Mouse (Mus musculus): ENCODE measurements around the gene Pros1. TPM values are rescaled to one million over a fixed set of nuclear protein-coding genes. Genes with fewer than 3 reads are reported as not detected.

Pros1 gene
- polyA plus RNA-seq, 2 experiments, result 4.7 to 11.7 TPM

DNA sequence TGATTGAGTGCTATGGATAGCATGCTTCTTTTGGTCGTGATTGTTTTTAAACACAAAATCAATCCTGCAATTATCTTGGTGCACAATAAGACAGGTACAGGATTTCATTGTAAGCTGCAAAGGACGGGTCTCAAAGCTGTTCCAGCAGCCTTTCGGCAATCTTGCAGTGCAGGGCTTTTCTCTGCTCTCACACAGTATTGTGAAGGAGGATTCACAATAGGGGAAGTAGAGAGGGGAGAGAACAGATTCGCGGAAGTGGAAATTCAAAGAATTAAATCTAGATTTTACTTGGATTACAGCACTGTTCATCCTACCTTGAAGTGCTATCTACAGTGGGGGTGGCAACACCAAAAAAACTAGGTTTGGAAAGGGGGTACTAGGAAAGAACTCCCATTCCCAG, 40.3 kb upstream of the Pros1 start:
- WGBS (ENCODE audit: insufficient replicate concordance), result 65% methylated on average over 5 of the region's 5 CpGs
- no peak for TF ChIP-seq EP300 (IDR thresholded peaks at IDR 0.05; ENCODE audit: low read depth)
- TF ChIP-seq CTCF (IDR thresholded peaks at IDR 0.05; ENCODE audit: low read depth), result no peak
- ATAC-seq (ENCODE audit: insufficient read depth) (no peak), DNase-seq (ENCODE audit: low read depth in 3 of 3, low spot score in 3 of 3) (no peak)
- Histone ChIP-seq H3K4me1 (replicated peaks; ENCODE audit: control insufficient read depth in 2 of 2, insufficient read depth in 2 of 2, low read length in 1 of 2) (0 out of 4 replicates have a peak, but pooled peaks cover 0 to 2% of the 10 kb centered on the region in 2 experiments), H3K4me3 (ENCODE audit: insufficient read depth in 1 of 2, low read depth in 2 of 2, low read length in 2 of 2) (no peak overlapping the region), H3K4me2 (ENCODE audit: low read depth) (no peak overlapping the region), H3K36me3 (replicated peaks; ENCODE audit: control insufficient read depth, insufficient read depth, low read depth) (no peaks in the 10 kb centered on the region), H3K27ac (no peak overlapping the region), H3K9ac (replicated peaks) (no peak overlapping the region), H3K27me3 (ENCODE audit: control insufficient read depth, insufficient read depth, low read length) (no peaks in the 10 kb centered on the region), H3K9me3 (ENCODE audit: control insufficient read depth, low read length) (no peaks in the 10 kb centered on the region)

DNA sequence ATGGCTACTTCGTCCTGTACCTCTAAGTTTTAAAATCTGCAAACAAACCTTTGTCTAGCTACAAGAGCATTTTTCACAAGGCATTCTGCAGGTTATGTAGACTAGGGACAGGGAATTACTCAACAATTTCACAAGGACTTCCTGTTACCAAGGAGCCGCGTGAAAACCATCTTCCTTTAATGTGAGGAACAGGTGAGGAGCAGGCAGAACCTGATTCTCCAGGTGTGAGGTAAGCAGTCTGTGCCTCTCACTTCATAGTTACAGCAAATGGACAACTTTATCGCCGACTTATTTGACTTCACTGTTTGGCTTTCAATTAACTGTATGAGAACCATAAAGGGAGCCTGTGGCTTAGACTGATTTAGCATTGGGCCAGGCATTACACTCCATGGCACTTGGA, 39.6 kb upstream of the Pros1 start, which contains the start of gene Stx19:
Gene Stx19 (plus strand): TSS at position 186 of the 400 bp plus-strand sequence.
- 61% methylated on average over 5 of the region's 5 CpGs for WGBS (ENCODE audit: insufficient replicate concordance)
- ATAC-seq (ENCODE audit: insufficient read depth) (no peak), DNase-seq (ENCODE audit: low read depth in 3 of 3, low spot score in 3 of 3) (no peak)
- H3K4me1 ChIP-seq (replicated peaks; ENCODE audit: control insufficient read depth in 2 of 2, insufficient read depth in 2 of 2, low read length in 1 of 2), result 0 out of 4 replicates have a peak, but pooled peaks cover 0 to 2% of the 10 kb centered on the region in 2 experiments
- no peaks in the 10 kb centered on the region for H3K9me3 ChIP-seq (ENCODE audit: control insufficient read depth, low read length)
- H3K4me2 ChIP-seq (ENCODE audit: low read depth), result no peak within 1 kb of the TSS
- no peak within 1 kb of the TSS for H3K4me3 ChIP-seq (ENCODE audit: insufficient read depth in 1 of 2, low read depth in 2 of 2, low read length in 2 of 2)
- no peaks in the 10 kb centered on the region for H3K27me3 ChIP-seq (ENCODE audit: control insufficient read depth, insufficient read depth, low read length)
- TF ChIP-seq EP300 (IDR thresholded peaks at IDR 0.05; ENCODE audit: low read depth) (no peak), CTCF (IDR thresholded peaks at IDR 0.05; ENCODE audit: low read depth) (no peak)
- H3K9ac ChIP-seq (replicated peaks), result no peak within 1 kb of the TSS
- H3K36me3 ChIP-seq (replicated peaks; ENCODE audit: control insufficient read depth, insufficient read depth, low read depth), result no peaks in the 10 kb centered on the region
- no peak within 1 kb of the TSS for H3K27ac ChIP-seq

- H3K4me1 ChIP-seq (replicated peaks; ENCODE audit: control insufficient read depth in 2 of 2, insufficient read depth in 2 of 2, low read length in 1 of 2), result no peaks in the 10 kb centered on the region
- H3K4me2 ChIP-seq (ENCODE audit: low read depth), result no peak overlapping the region
- no peak overlapping the region for H3K27ac ChIP-seq
- 85% methylated on average over 6 of the region's 6 CpGs for WGBS (ENCODE audit: insufficient replicate concordance)
- no peaks in the 10 kb centered on the region for H3K36me3 ChIP-seq (replicated peaks; ENCODE audit: control insufficient read depth, insufficient read depth, low read depth)
- ATAC-seq (ENCODE audit: insufficient read depth), result no peak
- H3K9me3 ChIP-seq (ENCODE audit: control insufficient read depth, low read length), result no peaks in the 10 kb centered on the region
- H3K4me3 ChIP-seq (ENCODE audit: insufficient read depth in 1 of 2, low read depth in 2 of 2, low read length in 2 of 2), result no peak overlapping the region
- DNase-seq (ENCODE audit: low read depth in 3 of 3, low spot score in 3 of 3), result no peak
- TF ChIP-seq EP300 (IDR thresholded peaks at IDR 0.05; ENCODE audit: low read depth) (no peak), CTCF (IDR thresholded peaks at IDR 0.05; ENCODE audit: low read depth) (no peak)
- H3K27me3 ChIP-seq (ENCODE audit: control insufficient read depth, insufficient read depth, low read length), result no peaks in the 10 kb centered on the region
- H3K9ac ChIP-seq (replicated peaks), result no peak overlapping the region
Observed at GRCm38 (mm10) chr16:62822472-62822871, 31.6 kb upstream of the Pros1 start.

- WGBS (ENCODE audit: insufficient replicate concordance), result 58% methylated on average over 12 of the region's 12 CpGs
- H3K9ac ChIP-seq (replicated peaks), result no peak overlapping the region
- peak in 2 of 3 experiments; percentile 23 to 35 for DNase-seq (ENCODE audit: low read depth in 3 of 3, low spot score in 3 of 3)
Observed at GRCm38 (mm10) chr16:62826156-62827001, 27.7 kb upstream of the Pros1 start.

GRCm38 (mm10) chr16:62832027-62832426, 22.1 kb upstream of the Pros1 start:
- TF ChIP-seq EP300 (IDR thresholded peaks at IDR 0.05; ENCODE audit: low read depth) (no peak), CTCF (IDR thresholded peaks at IDR 0.05; ENCODE audit: low read depth) (no peak)
- H3K27ac ChIP-seq, result no peak overlapping the region
- no peaks in the 10 kb centered on the region for H3K27me3 ChIP-seq (ENCODE audit: control insufficient read depth, insufficient read depth, low read length)
- H3K4me2 ChIP-seq (ENCODE audit: low read depth), result no peak overlapping the region
- peaks cover 12 to 16% of the 10 kb centered on the region in 2 experiments for H3K4me1 ChIP-seq (replicated peaks; ENCODE audit: control insufficient read depth in 2 of 2, insufficient read depth in 2 of 2, low read length in 1 of 2)
- no peaks in the 10 kb centered on the region for H3K9me3 ChIP-seq (ENCODE audit: control insufficient read depth, low read length)
- H3K36me3 ChIP-seq (replicated peaks; ENCODE audit: control insufficient read depth, insufficient read depth, low read depth), result no peaks in the 10 kb centered on the region
- no peak overlapping the region for H3K4me3 ChIP-seq (ENCODE audit: insufficient read depth in 1 of 2, low read depth in 2 of 2, low read length in 2 of 2)
- 62% methylated on average over 2 of the region's 2 CpGs for WGBS (ENCODE audit: insufficient replicate concordance)
- H3K9ac ChIP-seq (replicated peaks), result no peak overlapping the region
- ATAC-seq (ENCODE audit: insufficient read depth), result no peak
- DNase-seq (ENCODE audit: low read depth in 3 of 3, low spot score in 3 of 3), result no peak

More at GRCm38 (mm10) chr16:62826156-62827001, 27.7 kb upstream of the Pros1 start:
- no peak for ATAC-seq (ENCODE audit: insufficient read depth)
- no peaks in the 10 kb centered on the region for H3K9me3 ChIP-seq (ENCODE audit: control insufficient read depth, low read length)
- H3K4me1 ChIP-seq (replicated peaks; ENCODE audit: control insufficient read depth in 2 of 2, insufficient read depth in 2 of 2, low read length in 1 of 2), result no peaks in the 10 kb centered on the region
- no peak overlapping the region for H3K4me3 ChIP-seq (ENCODE audit: insufficient read depth in 1 of 2, low read depth in 2 of 2, low read length in 2 of 2)
- H3K4me2 ChIP-seq (ENCODE audit: low read depth), result no peak overlapping the region
- H3K27me3 ChIP-seq (ENCODE audit: control insufficient read depth, insufficient read depth, low read length), result no peaks in the 10 kb centered on the region
- H3K27ac ChIP-seq, result no peak overlapping the region
- no peaks in the 10 kb centered on the region for H3K36me3 ChIP-seq (replicated peaks; ENCODE audit: control insufficient read depth, insufficient read depth, low read depth)
- no peak for TF ChIP-seq EP300 (IDR thresholded peaks at IDR 0.05; ENCODE audit: low read depth)
- TF ChIP-seq CTCF (IDR thresholded peaks at IDR 0.05; ENCODE audit: low read depth), result peak; percentile 68
